Mouse (Mus musculus): Measurements from ENCODE around the gene Tax1bp3.

The Tax1bp3 gene

GRCm38 (mm10) chr11:73176608-73177508 is at the start of gene Tax1bp3, which contains the start of gene Emc6:
Gene Tax1bp3 (plus strand): TSS chr11:73177083.
Gene Emc6 (minus strand): TSS chr11:73177037.
- peak; percentile 95 to 97 for DNase-seq

- DNase-seq, result peak; percentile 50 to 57
These were observed 45.9 kb upstream of the Tax1bp3 start for GRCm38 (mm10) chr11:73131020-73131419.

DNA sequence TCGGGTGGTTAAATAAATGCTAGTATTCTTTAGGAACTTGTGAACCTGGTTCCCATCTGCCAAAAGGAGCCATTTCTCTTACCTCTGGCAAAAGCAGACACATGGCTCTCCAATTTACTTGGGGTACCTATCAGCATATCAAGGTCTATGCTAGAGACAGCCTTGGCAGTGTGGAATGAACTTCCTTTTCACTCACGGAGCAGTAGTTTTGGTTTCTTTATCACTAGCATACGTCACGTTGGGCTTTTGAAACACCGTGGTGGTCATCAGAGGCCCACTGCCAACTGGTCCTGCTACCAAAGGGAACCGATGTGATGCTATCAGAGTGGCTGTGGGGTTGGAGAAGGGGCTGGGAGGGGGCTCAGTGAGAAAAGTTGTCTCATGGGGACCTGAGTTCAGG is 43.9 kb upstream of the Tax1bp3 start:
- no peak for DNase-seq

DNA sequence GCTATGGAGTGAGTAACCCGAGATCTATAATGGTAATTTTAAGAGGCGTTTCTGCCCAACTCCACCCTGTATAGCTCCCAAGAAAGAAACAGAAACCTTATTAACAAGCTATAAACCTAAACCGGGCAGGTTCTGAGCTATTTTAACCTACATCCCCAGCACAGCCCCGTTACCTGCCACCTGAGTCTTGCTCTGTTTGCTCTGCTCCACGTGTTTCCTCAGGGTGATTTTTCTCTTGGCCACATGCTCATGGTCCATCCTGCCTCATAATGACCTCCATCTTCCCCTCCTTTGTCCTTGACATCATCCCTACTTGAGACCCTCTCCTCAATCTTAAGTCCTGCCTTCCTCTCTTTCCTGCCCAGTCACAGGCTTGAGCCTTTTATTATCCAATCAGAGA is 42.7 kb upstream of the Tax1bp3 start:
- no peak for DNase-seq

GRCm38 (mm10) chr11:73136587-73136986 is 40.3 kb upstream of the Tax1bp3 start:
- DNase-seq, result no peak

GRCm38 (mm10) chr11:73137116-73137515 is 39.8 kb upstream of the Tax1bp3 start:
- peak in 1 of 2 experiments; percentile 20 for DNase-seq

- DNase-seq, result peak; percentile 92 to 93
These were observed 39.0 kb upstream of the Tax1bp3 start, which contains the start of gene Haspin for GRCm38 (mm10) chr11:73137591-73138501. Gene Haspin (minus strand): TSS chr11:73138294.

GRCm38 (mm10) chr11:73144261-73144681 is 32.6 kb upstream of the Tax1bp3 start:
- DNase-seq, result no peak

DNA sequence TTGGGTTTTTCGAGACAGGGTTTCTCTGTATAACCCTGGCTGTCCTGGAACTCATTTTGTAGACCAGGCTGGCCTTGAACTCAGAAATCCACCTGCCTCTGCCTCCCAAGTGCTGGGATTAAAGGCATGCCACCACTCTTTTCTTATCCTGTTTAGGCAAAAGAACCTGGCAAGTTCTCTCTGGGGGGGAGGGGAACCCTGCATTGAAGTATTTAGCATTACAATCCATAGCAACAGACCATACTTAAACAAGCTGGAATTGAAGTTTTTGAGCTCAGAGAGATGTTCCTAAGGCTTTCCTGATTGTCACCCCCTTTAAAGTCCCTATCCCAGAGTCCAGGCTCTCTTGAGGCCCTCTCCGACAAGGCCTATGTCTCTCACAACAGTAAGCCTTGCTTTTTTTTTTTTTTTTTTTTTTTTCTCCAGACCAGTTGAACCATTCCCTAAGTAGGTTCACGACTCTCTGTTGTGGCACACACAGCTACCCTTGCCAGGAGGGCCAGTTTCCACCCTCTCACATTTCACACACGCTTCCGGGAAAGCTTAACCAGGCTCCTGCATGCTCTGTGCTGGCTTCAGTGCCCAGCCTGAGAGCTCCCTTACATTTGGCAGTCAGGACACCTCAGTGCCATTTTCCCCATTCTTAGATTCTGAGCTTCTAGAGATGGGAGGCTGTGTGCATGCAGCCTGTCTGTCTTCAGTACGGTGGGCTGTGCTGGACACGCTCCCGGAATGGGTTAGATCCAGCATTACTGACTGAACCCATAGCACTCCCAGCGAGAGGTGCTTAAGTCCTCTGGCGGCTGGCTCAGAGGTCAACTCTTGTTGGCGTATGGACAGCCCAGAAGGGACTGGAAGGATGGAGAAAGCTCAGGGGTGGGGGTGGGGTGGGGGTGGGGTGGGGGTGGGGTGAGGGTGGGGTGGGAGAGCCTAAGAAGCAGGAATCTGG is 30.6 kb upstream of the Tax1bp3 start:
- no peak for DNase-seq

DNA sequence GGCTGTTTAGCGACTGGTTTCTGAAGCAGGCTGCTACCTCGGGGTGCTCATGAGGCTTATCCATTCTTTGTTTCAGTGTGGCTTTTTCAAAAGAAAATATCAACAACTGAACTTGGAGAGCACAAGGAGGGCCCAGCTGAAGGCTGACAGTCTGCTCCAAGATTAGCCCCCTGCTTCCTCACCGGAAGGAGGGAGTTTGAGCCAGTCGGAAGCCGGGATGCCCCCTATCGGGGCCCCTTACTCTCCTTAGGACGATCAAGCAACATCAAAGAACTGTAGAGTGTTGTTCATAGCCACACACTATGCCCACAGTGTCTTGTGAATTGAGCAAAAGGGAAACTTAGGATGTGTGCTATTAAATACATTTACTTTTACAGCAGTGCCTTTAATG is 29.9 kb upstream of the Tax1bp3 start:
- no peak for DNase-seq

DNA sequence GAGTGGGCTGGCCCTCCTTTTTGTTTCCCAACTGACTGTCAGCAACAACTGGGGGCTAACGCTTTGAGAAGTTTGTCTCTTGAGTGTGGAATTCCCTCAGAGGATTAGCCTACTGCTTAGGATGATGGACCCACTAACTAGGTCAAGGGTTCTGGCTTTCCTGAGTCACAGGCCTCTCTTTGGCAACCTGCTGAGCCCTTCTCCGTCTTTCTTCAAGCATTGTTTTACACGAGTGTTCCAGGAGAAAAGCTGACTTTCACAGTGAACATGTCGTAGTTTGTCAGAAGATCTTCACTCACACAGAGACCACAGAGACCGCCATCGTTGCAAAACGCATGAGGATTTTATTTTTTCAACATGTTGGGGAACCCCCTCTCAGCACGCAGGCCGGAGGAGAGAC is 28.7 kb upstream of the Tax1bp3 start:
- no peak for DNase-seq

DNA sequence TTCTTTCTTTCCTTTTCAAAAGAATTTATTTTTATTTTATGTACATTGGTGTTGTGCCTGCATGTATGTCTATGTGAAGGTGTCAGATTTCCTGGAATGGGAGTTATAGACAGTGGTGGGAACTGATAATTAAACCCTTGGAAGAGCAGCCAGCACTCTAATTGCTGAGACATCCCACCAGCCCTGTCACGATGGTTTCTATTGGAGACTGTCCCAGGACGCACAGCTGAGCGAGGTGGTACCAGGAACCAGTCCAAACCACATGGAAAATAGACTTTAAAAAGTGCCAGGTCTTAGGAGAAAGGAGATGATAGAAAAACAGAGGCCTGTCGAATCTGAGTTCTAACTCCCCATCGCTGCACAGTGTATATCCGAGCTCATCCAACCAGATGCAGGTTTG is 21.8 kb upstream of the Tax1bp3 start:
- DNase-seq, result no peak

DNA sequence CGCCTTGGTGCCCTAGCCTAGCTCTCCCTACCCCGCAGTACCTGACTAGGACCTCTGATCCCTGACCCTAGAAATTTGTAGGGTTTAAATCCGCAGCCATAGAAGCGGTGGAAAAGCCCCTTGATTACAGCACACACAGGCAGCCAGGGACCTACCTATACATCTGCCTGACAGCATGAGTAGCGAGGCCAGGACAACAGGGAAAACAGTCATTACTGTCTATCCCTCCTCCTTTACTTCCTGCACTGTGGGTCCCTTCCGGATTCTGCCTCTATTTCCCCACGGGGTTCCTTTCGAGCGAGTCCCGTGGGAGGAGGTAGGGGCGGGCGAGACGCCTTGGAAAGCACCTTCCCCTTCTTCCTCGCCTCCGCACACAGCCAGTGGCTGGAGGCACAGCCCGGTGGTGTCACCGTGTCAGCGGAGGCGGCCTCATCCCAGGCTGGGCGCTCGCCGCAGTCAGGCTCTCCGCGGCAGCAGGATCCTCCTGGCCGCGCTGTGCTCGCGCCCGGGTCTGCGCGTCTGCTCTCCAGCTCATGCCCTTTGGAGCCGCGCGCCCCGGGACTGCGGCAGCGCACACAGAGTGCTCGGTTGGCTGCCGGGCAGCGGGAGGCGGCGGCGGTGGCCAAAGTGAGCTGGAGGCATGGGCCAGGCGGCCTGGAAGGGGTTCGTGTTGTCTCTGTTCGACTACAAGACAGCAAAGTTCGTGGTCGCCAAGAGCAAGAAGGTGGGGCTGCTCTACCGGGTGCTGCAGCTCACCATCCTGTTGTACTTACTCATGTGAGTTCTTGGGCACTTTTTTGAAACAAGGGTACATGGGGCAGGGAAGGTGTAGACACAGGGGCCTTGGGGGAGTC is 16.7 kb upstream of the Tax1bp3 start, which contains the start of gene P2rx5:
Gene P2rx5, plus strand, starts transcription at position 465 of the 854 bp plus-strand sequence.
- DNase-seq, result no peak

GRCm38 (mm10) chr11:73160811-73161200 is 16.1 kb upstream of the Tax1bp3 start:
- DNase-seq, result no peak

GRCm38 (mm10) chr11:73161616-73162015 is 15.3 kb upstream of the Tax1bp3 start:
- no peak for DNase-seq

DNA sequence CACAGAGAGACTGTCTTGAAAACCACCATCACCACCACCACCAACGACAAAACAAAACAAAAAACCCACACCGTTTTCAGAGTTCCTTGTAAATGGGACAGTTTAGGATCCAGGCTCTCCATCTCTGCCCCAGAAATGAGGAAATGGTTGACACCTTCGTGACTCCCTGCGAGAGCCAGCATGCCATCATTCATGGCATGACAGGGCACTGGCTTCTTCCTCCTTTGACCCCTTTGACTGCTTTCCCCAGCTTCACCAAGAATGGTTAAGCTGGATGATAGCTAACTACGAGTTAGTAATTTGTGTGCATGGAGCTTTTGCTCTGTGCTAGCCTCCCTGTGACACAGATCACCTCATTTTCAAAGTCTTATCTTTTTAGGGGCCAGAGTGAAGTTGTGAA is 14.6 kb upstream of the Tax1bp3 start:
- DNase-seq, result no peak

- no peak for DNase-seq
These were observed 8.8 kb upstream of the Tax1bp3 start for GRCm38 (mm10) chr11:73168071-73168470.

GRCm38 (mm10) chr11:73168576-73168975 is 8.3 kb upstream of the Tax1bp3 start:
- DNase-seq, result no peak

- peak; percentile 56 to 65 for DNase-seq
These were observed 7.7 kb upstream of the Tax1bp3 start for GRCm38 (mm10) chr11:73169231-73169630.

DNA sequence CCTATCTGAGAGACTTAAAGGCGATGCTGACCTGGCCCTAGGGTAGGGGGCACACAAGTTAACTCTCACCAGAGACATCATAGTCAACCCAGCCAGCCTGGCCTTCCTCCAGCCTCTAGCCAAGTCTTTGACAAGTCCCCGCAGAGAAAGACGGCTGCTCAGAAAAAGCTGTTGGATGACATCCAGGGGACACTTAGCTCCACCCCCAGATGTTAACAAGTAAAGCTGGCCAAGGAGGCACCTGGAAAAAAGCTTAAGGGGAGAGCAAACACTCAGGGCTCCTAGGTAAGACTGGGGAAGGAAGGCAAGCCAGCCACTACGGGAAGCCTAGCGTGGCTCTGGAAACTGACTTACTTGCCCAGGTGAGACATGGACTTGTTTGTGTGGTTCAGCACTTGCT is 4.7 kb upstream of the Tax1bp3 start:
- DNase-seq, result no peak

GRCm38 (mm10) chr11:73175612-73176011 is 1.3 kb upstream of the Tax1bp3 start:
- DNase-seq, result no peak
